Mouse (Mus musculus): ENCODE data around the gene Zfp28. TPM values are rescaled to one million over a fixed set of nuclear protein-coding genes. Genes with fewer than 3 reads are reported as not detected.

Zfp28 gene
- polyA plus RNA-seq (2015; fragmentation: Nextera tagmentation; extraction: Ambion mirVana) = 1.3 and 1.6 TPM in 2 replicates

DNA sequence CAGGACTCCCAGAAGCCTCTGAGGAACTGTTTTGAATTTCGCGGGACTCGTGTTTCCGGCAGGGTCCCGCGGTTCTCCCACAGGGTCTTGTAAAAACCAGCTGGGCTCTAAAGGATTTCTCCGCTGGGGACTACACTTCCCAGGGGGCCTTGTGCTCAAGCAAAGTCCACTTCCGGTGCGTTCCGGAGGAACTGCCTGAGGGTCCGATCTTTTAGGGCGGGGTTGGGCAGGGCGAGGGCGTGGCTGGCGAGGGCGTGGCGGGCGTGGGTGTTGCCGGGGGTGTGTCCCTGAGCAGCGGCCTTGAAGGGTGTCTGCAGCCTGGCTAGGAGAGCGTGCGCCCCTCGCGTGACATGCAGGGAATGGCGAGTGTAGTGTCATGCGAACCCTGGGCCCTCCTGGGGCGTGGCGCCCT lies at the start of gene Zfp28:
TSS of gene Zfp28 (plus strand) at position 252 of the 412 bp plus-strand sequence.
- under 1% methylated on average over 28 of the region's 28 CpGs for WGBS (ENCODE audit: insufficient replicate concordance)
- H3K4me2 ChIP-seq = peak within 1 kb of the TSS; percentile 85
- no peaks in the 10 kb centered on the region for H3K27me3 ChIP-seq
- peak; percentile 89 for DNase-seq
- 0 out of 2 replicates have a peak, but pooled peaks cover 2% of the 10 kb centered on the region for H3K36me3 ChIP-seq
- H3K4me1 ChIP-seq (replicated peaks) = peaks cover 25% of the 10 kb centered on the region
- peak; percentile 96 for ATAC-seq (ENCODE audit: low read depth)
- H3K27ac ChIP-seq = 0 out of 2 replicates have a peak within 1 kb of the TSS, but pooled peaks have one; percentile 23
- peak within 1 kb of the TSS; percentile 67 for H3K4me3 ChIP-seq (replicated peaks)
- no peaks in the 10 kb centered on the region for H3K9me3 ChIP-seq (replicated peaks)
- peak within 1 kb of the TSS; percentile 64 for H3K9ac ChIP-seq

GRCm38 (mm10) chr7:6339865-6340264 lies 43.2 kb upstream of the Zfp28 start:
- no peak for ATAC-seq (ENCODE audit: low read depth)
- Histone ChIP-seq H3K9me3 (replicated peaks) (no peaks in the 10 kb centered on the region), H3K27ac (no peak overlapping the region), H3K36me3 (no peaks in the 10 kb centered on the region), H3K4me1 (replicated peaks) (peaks cover 4% of the 10 kb centered on the region), H3K27me3 (no peaks in the 10 kb centered on the region), H3K4me3 (replicated peaks) (no peak overlapping the region), H3K4me2 (no peak overlapping the region), H3K9ac (no peak overlapping the region)
- WGBS (ENCODE audit: insufficient replicate concordance) = 61% methylated on average over 5 of the region's 5 CpGs
- no peak for DNase-seq

DNA sequence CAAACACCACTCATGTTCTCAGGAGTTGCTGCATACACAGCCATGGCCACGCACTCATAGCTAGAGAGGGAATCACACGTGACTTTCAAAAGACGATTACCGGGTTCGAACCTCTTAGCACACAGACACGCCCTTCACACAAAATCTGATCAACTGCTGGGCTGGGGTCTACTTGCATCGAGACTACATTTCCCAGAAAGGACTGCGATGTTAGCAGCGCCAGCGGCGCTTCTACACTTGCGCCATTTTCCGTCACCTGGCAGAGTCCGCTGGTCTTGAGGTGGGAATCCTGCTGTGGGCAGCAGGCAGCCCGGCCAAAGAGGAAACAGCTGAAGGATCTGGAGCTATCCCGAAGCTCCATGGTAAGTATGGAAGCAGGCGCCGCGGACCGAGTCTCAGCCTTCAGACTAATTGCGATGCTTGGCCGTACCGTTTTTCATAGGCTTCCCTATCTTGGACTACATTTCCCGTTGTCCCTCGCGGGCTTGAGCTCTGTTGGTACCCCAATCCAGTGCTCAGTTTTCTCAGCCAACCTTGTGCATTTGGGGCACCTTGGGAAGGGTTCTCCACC lies 39.5 kb upstream of the Zfp28 start, which contains the start of gene Gm3854:
TSS of gene Gm3854 (plus strand) at position 259 of the 571 bp plus-strand sequence.
- DNase-seq = peak; percentile 35
- Histone ChIP-seq H3K27ac (no peak within 1 kb of the TSS), H3K27me3 (no peaks in the 10 kb centered on the region), H3K36me3 (no peaks in the 10 kb centered on the region), H3K9me3 (replicated peaks) (no peaks in the 10 kb centered on the region), H3K4me1 (replicated peaks) (peaks cover 4% of the 10 kb centered on the region), H3K4me2 (peak within 1 kb of the TSS; percentile 69), H3K9ac (peak within 1 kb of the TSS; percentile 63), H3K4me3 (replicated peaks) (peak within 1 kb of the TSS; percentile 67)
- peak; percentile 81 for ATAC-seq (ENCODE audit: low read depth)
- WGBS (ENCODE audit: insufficient replicate concordance) = 1% methylated on average over 26 of the region's 26 CpGs

DNA sequence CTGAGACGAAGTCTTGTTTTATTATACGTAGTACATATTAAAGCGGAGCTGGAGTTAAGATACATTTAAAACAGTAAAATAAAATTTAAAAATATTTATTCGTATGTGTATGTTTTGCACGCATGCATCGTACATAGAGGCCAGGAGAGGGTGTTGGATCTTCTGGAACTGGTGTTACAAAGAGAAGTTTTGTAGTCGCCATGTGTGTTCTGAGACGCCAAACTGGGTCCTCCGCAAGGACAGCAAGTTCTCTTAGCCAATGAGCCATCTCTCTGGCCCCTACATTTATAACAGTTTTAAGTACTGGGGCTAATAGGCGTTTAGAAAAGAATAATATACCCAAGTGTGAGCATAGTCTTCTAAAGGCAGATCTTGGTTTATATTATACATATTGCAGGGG lies 39.0 kb upstream of the Zfp28 start:
- peak overlapping the region; percentile 69 for H3K4me2 ChIP-seq
- no peak overlapping the region; the same call in 1 of the 2 replicates for H3K9ac ChIP-seq
- H3K4me1 ChIP-seq (replicated peaks) = peaks cover 4% of the 10 kb centered on the region
- WGBS (ENCODE audit: insufficient replicate concordance) = 31% methylated on average over 10 of the region's 10 CpGs
- H3K9me3 ChIP-seq (replicated peaks) = no peaks in the 10 kb centered on the region
- DNase-seq = no peak
- H3K4me3 ChIP-seq (replicated peaks) = peak overlapping the region; percentile 67
- no peaks in the 10 kb centered on the region for H3K27me3 ChIP-seq
- no peak overlapping the region for H3K27ac ChIP-seq
- ATAC-seq (ENCODE audit: low read depth) = no peak
- no peaks in the 10 kb centered on the region for H3K36me3 ChIP-seq

GRCm38 (mm10) chr7:6358121-6358520 lies 25.0 kb upstream of the Zfp28 start:
- H3K4me2 ChIP-seq = no peak overlapping the region
- H3K27me3 ChIP-seq = no peaks in the 10 kb centered on the region
- WGBS (ENCODE audit: insufficient replicate concordance) = 48% methylated on average over 2 of the region's 2 CpGs
- DNase-seq = no peak
- H3K36me3 ChIP-seq = no peaks in the 10 kb centered on the region
- H3K4me1 ChIP-seq (replicated peaks) = peaks cover 32% of the 10 kb centered on the region
- H3K27ac ChIP-seq = no peak overlapping the region
- H3K4me3 ChIP-seq (replicated peaks) = no peak overlapping the region
- H3K9me3 ChIP-seq (replicated peaks) = no peaks in the 10 kb centered on the region
- H3K9ac ChIP-seq = no peak overlapping the region
- no peak for ATAC-seq (ENCODE audit: low read depth)

DNA sequence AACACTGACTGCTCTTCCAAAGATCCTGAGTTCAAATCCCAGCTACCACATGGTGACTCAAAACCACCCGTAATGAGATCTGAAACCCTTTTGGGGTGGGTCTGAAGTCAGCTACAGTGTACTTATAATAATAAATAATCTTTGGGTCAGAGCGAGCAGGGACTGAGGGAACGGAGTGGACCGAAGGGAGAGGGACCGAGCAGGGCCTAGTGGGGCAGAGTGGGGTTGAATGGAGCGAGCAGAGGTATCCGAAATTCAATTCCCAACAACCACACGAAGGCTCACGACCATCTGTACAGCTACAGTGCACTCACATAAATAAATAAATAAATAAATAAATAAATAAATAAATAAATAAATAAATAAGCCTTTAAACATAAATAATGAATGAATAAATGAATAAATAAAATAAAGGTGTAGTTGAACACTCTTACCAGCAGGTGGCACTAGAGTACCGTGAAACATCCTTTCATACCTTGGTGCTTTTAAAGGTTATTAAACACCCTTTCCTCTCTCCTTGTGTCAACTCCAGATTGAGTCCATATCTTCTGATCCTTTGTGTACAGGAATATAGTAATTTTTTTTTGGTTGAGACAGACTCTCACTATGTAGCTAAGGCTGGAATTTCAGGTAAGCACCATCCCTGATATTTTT lies 24.0 kb upstream of the Zfp28 start:
- peaks cover 42% of the 10 kb centered on the region for H3K4me1 ChIP-seq (replicated peaks)
- no peak for DNase-seq

DNA sequence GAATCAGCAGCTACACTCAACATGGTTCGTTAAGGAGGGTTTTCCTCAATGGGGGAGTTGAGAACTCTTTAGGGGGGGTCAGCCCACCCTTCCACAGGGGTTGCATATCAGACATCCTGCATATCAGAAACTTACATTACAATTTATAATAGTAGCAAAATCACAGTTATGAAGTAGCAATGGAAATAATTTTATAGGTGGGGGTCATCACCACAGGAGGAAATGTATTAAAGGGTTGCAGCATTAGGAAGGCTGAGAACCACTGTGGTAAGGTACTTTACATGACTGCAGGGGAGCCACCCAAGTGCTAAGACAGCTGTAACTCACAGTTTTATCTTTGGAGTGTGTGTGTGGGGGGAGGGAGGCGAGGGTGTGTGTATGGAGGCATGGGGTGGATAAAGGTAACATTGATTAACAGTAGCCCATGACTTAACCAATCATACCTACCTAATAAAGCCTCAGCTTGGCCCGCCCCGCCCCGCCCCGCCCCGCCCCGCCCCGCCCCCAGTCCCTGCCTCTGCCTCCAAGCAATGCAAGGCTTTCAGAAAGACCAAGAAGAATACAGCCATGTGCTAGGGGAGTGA lies 22.5 kb upstream of the Zfp28 start:
- ATAC-seq (ENCODE audit: low read depth) = peak; percentile 34
- Histone ChIP-seq H3K9me3 (replicated peaks) (no peaks in the 10 kb centered on the region), H3K27ac (no peak overlapping the region), H3K27me3 (no peaks in the 10 kb centered on the region), H3K4me3 (replicated peaks) (no peak overlapping the region), H3K9ac (no peak overlapping the region), H3K4me2 (peak overlapping the region; percentile 29; the same call in 1 of the 2 replicates), H3K4me1 (replicated peaks) (peaks cover 56% of the 10 kb centered on the region), H3K36me3 (no peaks in the 10 kb centered on the region)
- WGBS (ENCODE audit: insufficient replicate concordance) = 9% methylated on average over 9 of the region's 9 CpGs
- DNase-seq = peak; percentile 57

More for the DNA sequence above, 24.0 kb upstream of the Zfp28 start:
- H3K27me3 ChIP-seq = no peaks in the 10 kb centered on the region
- no peak overlapping the region for H3K9ac ChIP-seq
- H3K36me3 ChIP-seq = no peaks in the 10 kb centered on the region
- no peak overlapping the region for H3K4me3 ChIP-seq (replicated peaks)
- ATAC-seq (ENCODE audit: low read depth) = no peak
- H3K27ac ChIP-seq = no peak overlapping the region
- WGBS (ENCODE audit: insufficient replicate concordance) = 49% methylated on average over 10 of the region's 10 CpGs
- H3K9me3 ChIP-seq (replicated peaks) = no peaks in the 10 kb centered on the region
- H3K4me2 ChIP-seq = no peak overlapping the region

DNA sequence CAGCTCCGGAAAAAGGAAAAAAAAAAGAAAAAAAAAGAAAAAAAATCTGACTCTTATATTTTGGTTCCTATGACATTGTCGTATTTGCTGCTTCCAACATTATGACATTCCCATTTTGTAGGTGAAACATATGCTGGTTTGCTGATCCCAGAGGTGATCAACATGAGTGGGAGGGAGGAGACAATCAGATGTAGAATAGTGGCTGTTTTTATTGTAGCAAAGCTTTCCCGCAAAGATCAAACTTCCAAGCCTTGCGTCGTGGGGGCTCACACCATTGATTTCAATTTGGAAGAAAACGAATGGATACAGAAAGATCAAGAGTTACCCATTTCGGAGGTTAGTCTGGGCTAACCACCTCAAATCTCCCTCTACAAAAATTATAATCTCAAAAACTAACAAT lies 21.3 kb upstream of the Zfp28 start:
- no peaks in the 10 kb centered on the region for H3K27me3 ChIP-seq
- ATAC-seq (ENCODE audit: low read depth) (no peak), DNase-seq (no peak)
- WGBS (ENCODE audit: insufficient replicate concordance) = 24% methylated on average over 7 of the region's 7 CpGs
- no peaks in the 10 kb centered on the region for H3K36me3 ChIP-seq
- H3K9me3 ChIP-seq (replicated peaks) = no peaks in the 10 kb centered on the region
- peak overlapping the region; percentile 65; the same call in 1 of the 2 replicates for H3K27ac ChIP-seq
- peaks cover 63% of the 10 kb centered on the region for H3K4me1 ChIP-seq (replicated peaks)
- peak overlapping the region; percentile 76 for H3K4me2 ChIP-seq
- peak overlapping the region; percentile 66 for H3K4me3 ChIP-seq (replicated peaks)
- H3K9ac ChIP-seq = peak overlapping the region; percentile 67

DNA sequence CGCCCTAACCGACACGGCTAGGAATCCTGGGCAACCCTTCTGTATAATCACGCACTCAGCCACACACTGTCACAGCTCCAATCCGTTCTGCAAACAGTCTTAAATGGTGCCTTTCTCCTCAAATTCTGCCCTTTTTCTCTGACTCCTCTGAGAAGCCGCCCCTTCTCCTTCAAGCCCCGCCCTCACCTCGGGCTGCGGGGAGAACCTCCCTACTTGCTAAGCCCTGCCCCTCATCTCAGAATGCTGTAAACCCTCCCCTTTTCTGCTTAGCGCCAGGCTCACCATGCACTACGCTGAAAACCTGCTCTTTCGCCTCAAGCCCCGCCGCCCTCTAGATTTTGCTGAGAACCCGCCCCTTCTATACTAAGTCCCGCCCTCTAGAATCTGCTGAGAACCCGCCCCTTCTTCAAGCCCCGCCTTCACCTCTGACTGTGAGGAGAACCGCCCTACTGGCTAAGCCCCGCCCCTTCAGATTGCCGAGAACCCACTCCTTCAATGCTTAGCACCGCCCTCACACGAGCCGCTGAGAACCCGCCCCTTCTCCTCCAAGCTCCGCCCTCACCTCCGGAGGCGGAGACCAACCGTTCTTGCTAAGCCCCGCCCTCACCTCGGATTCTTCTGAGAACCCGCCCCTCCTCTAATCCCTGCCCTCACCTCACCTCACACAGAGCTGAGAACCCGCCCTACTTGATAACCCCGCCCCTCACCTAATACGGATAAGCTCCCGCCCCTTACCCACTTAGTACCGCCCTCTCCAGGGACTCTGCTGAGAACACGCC lies 20.6 kb upstream of the Zfp28 start:
- H3K4me3 ChIP-seq (replicated peaks) = peak overlapping the region; percentile 66
- peak overlapping the region; percentile 67 for H3K9ac ChIP-seq
- peak; percentile 94 for DNase-seq
- no peaks in the 10 kb centered on the region for H3K27me3 ChIP-seq
- no peaks in the 10 kb centered on the region for H3K9me3 ChIP-seq (replicated peaks)
- peaks cover 70% of the 10 kb centered on the region for H3K4me1 ChIP-seq (replicated peaks)
- H3K27ac ChIP-seq = peak overlapping the region; percentile 80
- WGBS (ENCODE audit: insufficient replicate concordance) = under 1% methylated on average over 37 of the region's 38 CpGs
- peak overlapping the region; percentile 76 for H3K4me2 ChIP-seq
- ATAC-seq (ENCODE audit: low read depth) = peak; percentile 83
- H3K36me3 ChIP-seq = no peaks in the 10 kb centered on the region

GRCm38 (mm10) chr7:6363047-6363488 lies 20.0 kb upstream of the Zfp28 start, which contains the start of gene Zfp78:
Gene Zfp78, plus strand, starts transcription at chr7:6363280.
- H3K27me3 ChIP-seq = no peaks in the 10 kb centered on the region
- peak; percentile 78 for ATAC-seq (ENCODE audit: low read depth)
- peak within 1 kb of the TSS; percentile 76 for H3K4me2 ChIP-seq
- DNase-seq = peak; percentile 85
- H3K9ac ChIP-seq = peak within 1 kb of the TSS; percentile 74
- H3K9me3 ChIP-seq (replicated peaks) = no peaks in the 10 kb centered on the region
- under 1% methylated on average over 23 of the region's 23 CpGs for WGBS (ENCODE audit: insufficient replicate concordance)
- H3K27ac ChIP-seq = peak within 1 kb of the TSS; percentile 80
- H3K4me1 ChIP-seq (replicated peaks) = peaks cover 76% of the 10 kb centered on the region
- peak within 1 kb of the TSS; percentile 66 for H3K4me3 ChIP-seq (replicated peaks)
- H3K36me3 ChIP-seq = no peaks in the 10 kb centered on the region

GRCm38 (mm10) chr7:6364761-6365160 lies 18.3 kb upstream of the Zfp28 start:
- no peak overlapping the region for H3K9ac ChIP-seq
- 68% methylated on average over 1 of the region's 1 CpGs for WGBS (ENCODE audit: insufficient replicate concordance)
- H3K27me3 ChIP-seq = no peaks in the 10 kb centered on the region
- H3K9me3 ChIP-seq (replicated peaks) = no peaks in the 10 kb centered on the region
- no peak overlapping the region for H3K4me3 ChIP-seq (replicated peaks)
- ATAC-seq (ENCODE audit: low read depth) (no peak), DNase-seq (no peak)
- H3K27ac ChIP-seq = no peak overlapping the region
- peaks cover 89% of the 10 kb centered on the region for H3K4me1 ChIP-seq (replicated peaks)
- H3K4me2 ChIP-seq = peak overlapping the region; percentile 76
- no peaks in the 10 kb centered on the region for H3K36me3 ChIP-seq
